Mouse (Mus musculus): ENCODE results near the gene Megf11. TPM values are rescaled to one million over a fixed set of nuclear protein-coding genes. Genes with fewer than 3 reads are reported as not detected.

The Megf11 gene
- total and polyA plus RNA-seq, 3 experiments, result 0.33 to 0.38 TPM; not detected in 1

- H3K4me3 ChIP-seq (ENCODE audit: low read depth, low read length), result peak overlapping the region; percentile 43; the same call in 1 of the 2 replicates
These were observed 180.5 kb downstream of the Megf11 start for GRCm38 (mm10) chr9:64565915-64566314.

GRCm38 (mm10) chr9:64566376-64566775, 180.9 kb downstream of the Megf11 start:
- H3K4me3 ChIP-seq (ENCODE audit: low read depth, low read length), result peak overlapping the region; percentile 43; the same call in 1 of the 2 replicates
- H3K36me3 ChIP-seq (replicated peaks), result no peaks in the 10 kb centered on the region
- H3K27me3 ChIP-seq (ENCODE audit: insufficient read depth, low read length), result no peaks in the 10 kb centered on the region
- ATAC-seq (ENCODE audit: extremely low read depth, insufficient number of reproducible peaks, low FRiP score, poor library complexity, severe bottlenecking) (no peak), DNase-seq (ENCODE audit: low spot score) (no peak)
- peaks cover 72% of the 10 kb centered on the region for H3K4me1 ChIP-seq (ENCODE audit: insufficient read depth, low read depth, low read length)
- H3K9me3 ChIP-seq (replicated peaks), result peaks cover 14% of the 10 kb centered on the region
- TF ChIP-seq POLR2AphosphoS5 (IDR thresholded peaks at IDR 0.05; ENCODE audit: insufficient replicate concordance, low read depth, low read length) (no peak), GATA2 (IDR thresholded peaks at IDR 0.05; ENCODE audit: borderline replicate concordance, low read depth, low read length) (no peak), GATA1 (IDR thresholded peaks at IDR 0.05; ENCODE audit: borderline replicate concordance, low read length) (no peak), TAL1 (conservative IDR thresholded peaks at IDR 0.05; ENCODE audit: low read depth, low read length) (no peak), CTCF (IDR thresholded peaks at IDR 0.05; ENCODE audit: low read depth, low read length) (no peak)

More at GRCm38 (mm10) chr9:64565915-64566314, 180.5 kb downstream of the Megf11 start:
- Histone ChIP-seq H3K4me1 (ENCODE audit: insufficient read depth, low read depth, low read length) (peaks cover 72% of the 10 kb centered on the region), H3K36me3 (replicated peaks) (no peaks in the 10 kb centered on the region), H3K27me3 (ENCODE audit: insufficient read depth, low read length) (no peaks in the 10 kb centered on the region), H3K9me3 (replicated peaks) (peaks cover 14% of the 10 kb centered on the region)
- ATAC-seq (ENCODE audit: extremely low read depth, insufficient number of reproducible peaks, low FRiP score, poor library complexity, severe bottlenecking), result peak; percentile 42
- DNase-seq (ENCODE audit: low spot score), result peak; percentile 49
- TF ChIP-seq CTCF (IDR thresholded peaks at IDR 0.05; ENCODE audit: low read depth, low read length), result no peak
- peak; percentile 43; the same call in 1 of the 2 replicates for TF ChIP-seq TAL1 (conservative IDR thresholded peaks at IDR 0.05; ENCODE audit: low read depth, low read length)

GRCm38 (mm10) chr9:64567482-64567881, 182.1 kb downstream of the Megf11 start:
- ATAC-seq (ENCODE audit: extremely low read depth, insufficient number of reproducible peaks, low FRiP score, poor library complexity, severe bottlenecking), result no peak
- peaks cover 75% of the 10 kb centered on the region for H3K4me1 ChIP-seq (ENCODE audit: insufficient read depth, low read depth, low read length)

GRCm38 (mm10) chr9:64568467-64569260, 183.2 kb downstream of the Megf11 start:
- TF ChIP-seq GATA1 (IDR thresholded peaks at IDR 0.05; ENCODE audit: borderline replicate concordance, low read length) (no peak), TAL1 (conservative IDR thresholded peaks at IDR 0.05; ENCODE audit: low read depth, low read length) (no peak), POLR2AphosphoS5 (IDR thresholded peaks at IDR 0.05; ENCODE audit: insufficient replicate concordance, low read depth, low read length) (no peak), CTCF (IDR thresholded peaks at IDR 0.05; ENCODE audit: low read depth, low read length) (no peak), GATA2 (IDR thresholded peaks at IDR 0.05; ENCODE audit: borderline replicate concordance, low read depth, low read length) (no peak)

More at GRCm38 (mm10) chr9:64567482-64567881, 182.1 kb downstream of the Megf11 start:
- no peaks in the 10 kb centered on the region for H3K27me3 ChIP-seq (ENCODE audit: insufficient read depth, low read length)
- TF ChIP-seq POLR2AphosphoS5 (IDR thresholded peaks at IDR 0.05; ENCODE audit: insufficient replicate concordance, low read depth, low read length), result no peak
- no peak for TF ChIP-seq TAL1 (conservative IDR thresholded peaks at IDR 0.05; ENCODE audit: low read depth, low read length)
- TF ChIP-seq GATA1 (IDR thresholded peaks at IDR 0.05; ENCODE audit: borderline replicate concordance, low read length), result no peak
- TF ChIP-seq GATA2 (IDR thresholded peaks at IDR 0.05; ENCODE audit: borderline replicate concordance, low read depth, low read length), result no peak
- TF ChIP-seq CTCF (IDR thresholded peaks at IDR 0.05; ENCODE audit: low read depth, low read length), result no peak
- no peak overlapping the region; the same call in 1 of the 2 replicates for H3K4me3 ChIP-seq (ENCODE audit: low read depth, low read length)
- peaks cover 11% of the 10 kb centered on the region for H3K9me3 ChIP-seq (replicated peaks)
- no peak for DNase-seq (ENCODE audit: low spot score)
- H3K36me3 ChIP-seq (replicated peaks), result no peaks in the 10 kb centered on the region

GRCm38 (mm10) chr9:64570448-64570847, 185.0 kb downstream of the Megf11 start:
- ATAC-seq (ENCODE audit: extremely low read depth, insufficient number of reproducible peaks, low FRiP score, poor library complexity, severe bottlenecking) (no peak), DNase-seq (ENCODE audit: low spot score) (no peak)
- no peak for TF ChIP-seq GATA1 (IDR thresholded peaks at IDR 0.05; ENCODE audit: borderline replicate concordance, low read length)
- TF ChIP-seq GATA2 (IDR thresholded peaks at IDR 0.05; ENCODE audit: borderline replicate concordance, low read depth, low read length), result no peak
- TF ChIP-seq POLR2AphosphoS5 (IDR thresholded peaks at IDR 0.05; ENCODE audit: insufficient replicate concordance, low read depth, low read length), result no peak
- TF ChIP-seq TAL1 (conservative IDR thresholded peaks at IDR 0.05; ENCODE audit: low read depth, low read length), result no peak
- TF ChIP-seq CTCF (IDR thresholded peaks at IDR 0.05; ENCODE audit: low read depth, low read length), result no peak
- H3K36me3 ChIP-seq (replicated peaks), result no peaks in the 10 kb centered on the region
- peaks cover 2% of the 10 kb centered on the region; the same call in 1 of the 2 replicates for H3K27me3 ChIP-seq (ENCODE audit: insufficient read depth, low read length)
- H3K4me1 ChIP-seq (ENCODE audit: insufficient read depth, low read depth, low read length), result peaks cover 73% of the 10 kb centered on the region
- no peak overlapping the region for H3K4me3 ChIP-seq (ENCODE audit: low read depth, low read length)
- peaks cover 4% of the 10 kb centered on the region for H3K9me3 ChIP-seq (replicated peaks)

More at GRCm38 (mm10) chr9:64568467-64569260, 183.2 kb downstream of the Megf11 start:
- no peak for ATAC-seq (ENCODE audit: extremely low read depth, insufficient number of reproducible peaks, low FRiP score, poor library complexity, severe bottlenecking)
- no peaks in the 10 kb centered on the region for H3K36me3 ChIP-seq (replicated peaks)
- no peak for DNase-seq (ENCODE audit: low spot score)
- peaks cover 77% of the 10 kb centered on the region for H3K4me1 ChIP-seq (ENCODE audit: insufficient read depth, low read depth, low read length)
- H3K27me3 ChIP-seq (ENCODE audit: insufficient read depth, low read length), result no peaks in the 10 kb centered on the region
- no peaks in the 10 kb centered on the region for H3K9me3 ChIP-seq (replicated peaks)
- H3K4me3 ChIP-seq (ENCODE audit: low read depth, low read length), result no peak overlapping the region

- ATAC-seq (ENCODE audit: extremely low read depth, insufficient number of reproducible peaks, low FRiP score, poor library complexity, severe bottlenecking) (no peak), DNase-seq (ENCODE audit: low spot score) (no peak)
- H3K36me3 ChIP-seq (replicated peaks), result no peaks in the 10 kb centered on the region
- H3K27me3 ChIP-seq (ENCODE audit: insufficient read depth, low read length), result peaks cover 2% of the 10 kb centered on the region; the same call in 1 of the 2 replicates
- H3K4me3 ChIP-seq (ENCODE audit: low read depth, low read length), result no peak overlapping the region
- TF ChIP-seq CTCF (IDR thresholded peaks at IDR 0.05; ENCODE audit: low read depth, low read length) (no peak), GATA1 (IDR thresholded peaks at IDR 0.05; ENCODE audit: borderline replicate concordance, low read length) (no peak), POLR2AphosphoS5 (IDR thresholded peaks at IDR 0.05; ENCODE audit: insufficient replicate concordance, low read depth, low read length) (no peak), TAL1 (conservative IDR thresholded peaks at IDR 0.05; ENCODE audit: low read depth, low read length) (no peak), GATA2 (IDR thresholded peaks at IDR 0.05; ENCODE audit: borderline replicate concordance, low read depth, low read length) (no peak)
- peaks cover 4% of the 10 kb centered on the region for H3K9me3 ChIP-seq (replicated peaks)
- H3K4me1 ChIP-seq (ENCODE audit: insufficient read depth, low read depth, low read length), result peaks cover 73% of the 10 kb centered on the region
These were observed 185.7 kb downstream of the Megf11 start for GRCm38 (mm10) chr9:64571091-64571490.

Data from G1E (cell line).